Mouse (Mus musculus) hindbrain, embryonic 16.5 days (tissue): ENCODE measurements around the gene Pkhd1. TPM values are rescaled to one million over a fixed set of nuclear protein-coding genes. Genes with fewer than 3 reads are reported as not detected.

ENCODE experiments used
- ATAC-seq: fragments of 200-750 bp; cut with Nextera tagmentation; 2 replicates; pipeline ENCODE4 v1.8.0; 2017; ENCODE audit warnings: moderate TSS enrichment, moderate library complexity
- H3K27ac ChIP-seq: fragments of 300-500 bp; sonication (generic); 2 replicates; pipeline ENCODE4 v1.5.1; 2014; ENCODE audit warnings: low read depth, mild to moderate bottlenecking, control low read depth, low read length, moderate library complexity
- H3K27me3 ChIP-seq: fragments of 300-500 bp; sonication (generic); replicated peaks from 2 replicates; pipeline ENCODE4 v1.6.1; 2014; ENCODE audit warnings: low read length; ENCODE audit not compliant: control insufficient read depth, insufficient read depth
- H3K36me3 ChIP-seq: fragments of 300-500 bp; sonication (generic); 2 replicates; pipeline ENCODE4 v1.6.1; 2014; ENCODE audit warnings: mild to moderate bottlenecking, low read length, moderate library complexity, mixed read lengths; ENCODE audit not compliant: control insufficient read depth, insufficient read depth
- H3K4me1 ChIP-seq: fragments of 300-500 bp; sonication (generic); 2 replicates; pipeline ENCODE4 v1.6.1; 2014; ENCODE audit warnings: low read depth, low read length; ENCODE audit not compliant: control insufficient read depth, insufficient read depth
- H3K4me2 ChIP-seq: fragments of 300-500 bp; sonication (generic); 2 replicates; pipeline ENCODE4 v1.6.1; 2014; ENCODE audit warnings: mild to moderate bottlenecking, low read length, control low read depth, moderate library complexity
- H3K4me3 ChIP-seq: fragments of 300-500 bp; sonication (generic); 2 replicates; pipeline ENCODE4 v1.5.1; 2014; ENCODE audit warnings: mild to moderate bottlenecking, low read length, control low read depth, moderate library complexity
- H3K9ac ChIP-seq: fragments of 300-500 bp; sonication (generic); 2 replicates; pipeline ENCODE4 v1.6.1; 2014; ENCODE audit warnings: low read depth, mild to moderate bottlenecking, control low read depth, low read length, moderate library complexity
- H3K9me3 ChIP-seq: fragments of 300-500 bp; sonication (generic); 2 replicates; pipeline ENCODE4 v1.6.1; 2014; ENCODE audit warnings: mild to moderate bottlenecking, low read length, moderate library complexity; ENCODE audit not compliant: control insufficient read depth
- WGBS: fragments of 180-500 bp; shearing (Covaris S2); extraction: QIAGEN DNeasy Blood & Tissue Kit; methylation state at CpG from one replicate; pipeline ENCODE4 v1.1.7; 2014; 5-methylcytosine and 5-hydroxymethylcytosine counted together
- polyA plus RNA-seq: library from polyadenylated mRNA; unstranded; fragments of >200 nt; fragmentation: Nextera tagmentation; extraction: Ambion mirVana; gene quantifications from 2 replicates; pipeline ENCODE4 v1.2.1, GENCODE M21; 2015

The Pkhd1 gene
- 0.01 TPM in 2 replicates for polyA plus RNA-seq

DNA sequence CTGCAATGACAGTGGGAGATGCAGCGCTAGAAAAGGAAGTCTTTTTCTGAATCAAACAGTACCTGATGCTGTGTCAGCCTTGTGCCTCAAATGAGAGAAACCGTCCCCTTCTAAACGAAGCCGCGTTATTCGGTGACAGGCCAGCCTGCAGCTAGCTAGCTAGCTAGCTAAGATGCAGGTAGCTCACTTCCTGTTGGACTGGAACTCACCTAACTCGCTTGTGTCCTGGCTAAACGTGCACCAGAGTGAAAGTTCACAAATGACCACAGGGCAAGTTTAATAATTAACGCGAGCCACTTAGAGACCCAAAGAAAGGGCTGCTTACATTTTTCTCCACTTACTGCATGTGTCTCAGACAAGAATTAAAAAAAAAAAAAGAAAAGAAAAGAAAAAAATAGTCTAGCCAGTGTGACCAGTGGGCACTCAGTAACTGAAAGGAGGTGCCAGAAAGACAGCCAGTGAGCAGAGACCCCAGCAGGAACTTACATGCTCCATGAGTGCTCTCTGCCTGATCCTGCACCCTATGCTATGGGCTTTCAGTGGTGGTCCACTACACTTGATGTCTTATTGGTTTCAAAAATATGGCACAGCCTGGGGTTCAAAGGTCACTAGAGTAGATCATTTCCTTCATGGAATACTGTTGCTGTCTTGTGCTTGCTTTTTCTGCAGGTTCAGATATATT is at the start of gene Pkhd1:
Gene Pkhd1 (minus strand): TSS at position 216 of the 682 bp plus-strand sequence.
- H3K36me3 ChIP-seq, result no peaks in the 10 kb centered on the region
- no peak within 1 kb of the TSS for H3K9ac ChIP-seq
- H3K4me3 ChIP-seq, result no peak within 1 kb of the TSS
- 77% methylated on average over 10 of the region's 10 CpGs for WGBS
- no peaks in the 10 kb centered on the region for H3K27me3 ChIP-seq
- no peak for ATAC-seq
- H3K27ac ChIP-seq, result no peak within 1 kb of the TSS
- no peak within 1 kb of the TSS for H3K4me2 ChIP-seq
- H3K9me3 ChIP-seq, result no peaks in the 10 kb centered on the region
- no peaks in the 10 kb centered on the region for H3K4me1 ChIP-seq

DNA sequence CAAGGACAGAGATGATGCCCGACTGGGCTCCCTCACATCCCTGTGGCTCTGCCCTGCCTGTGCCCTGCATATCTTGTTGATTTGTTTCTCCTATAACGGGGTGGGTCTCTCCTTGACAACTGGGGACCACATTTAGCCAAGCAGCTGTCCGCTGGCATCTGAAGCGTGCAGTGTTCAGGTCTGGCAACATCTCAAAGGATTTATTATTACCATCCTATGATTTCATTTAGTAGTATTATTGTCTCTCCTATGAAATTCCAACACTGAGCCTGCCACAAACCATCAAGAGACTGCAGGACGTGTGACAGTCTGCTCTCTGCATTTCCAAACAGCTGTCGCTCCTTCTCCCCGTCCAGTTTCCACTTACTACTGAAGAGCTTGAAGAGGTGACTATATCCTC is 49.7 kb upstream of the Pkhd1 start:
- Histone ChIP-seq H3K9ac (no peak overlapping the region), H3K27me3 (no peaks in the 10 kb centered on the region), H3K9me3 (no peaks in the 10 kb centered on the region), H3K4me2 (no peak overlapping the region), H3K36me3 (no peaks in the 10 kb centered on the region), H3K4me3 (no peak overlapping the region), H3K4me1 (no peaks in the 10 kb centered on the region), H3K27ac (no peak overlapping the region)
- 76% methylated on average over 7 of the region's 7 CpGs for WGBS
- no peak for ATAC-seq

DNA sequence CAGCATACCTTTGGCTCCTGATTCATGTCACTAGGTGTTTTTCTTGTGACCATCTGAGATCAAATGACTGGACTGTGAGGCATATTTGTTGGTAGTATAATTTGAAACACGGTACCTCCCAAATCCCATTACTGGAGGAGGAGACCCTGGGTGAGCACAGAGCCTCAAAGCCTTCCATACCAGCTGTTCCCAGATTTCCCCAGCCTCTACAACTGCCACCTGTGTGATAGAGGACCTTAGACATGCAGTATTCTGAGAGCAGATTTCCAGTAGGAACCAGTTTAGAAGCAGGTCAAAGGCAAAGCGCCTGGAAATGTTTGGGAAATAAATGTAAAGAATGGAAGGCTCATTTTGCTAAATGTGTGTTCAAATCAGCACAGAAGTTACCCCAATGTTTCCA is 48.4 kb upstream of the Pkhd1 start:
- no peaks in the 10 kb centered on the region for H3K27me3 ChIP-seq
- no peak overlapping the region for H3K27ac ChIP-seq
- no peak for ATAC-seq
- no peak overlapping the region for H3K4me3 ChIP-seq
- H3K36me3 ChIP-seq, result no peaks in the 10 kb centered on the region
- H3K4me1 ChIP-seq, result no peaks in the 10 kb centered on the region
- no peak overlapping the region for H3K9ac ChIP-seq
- H3K9me3 ChIP-seq, result no peaks in the 10 kb centered on the region
- WGBS, result 91% methylated on average over 2 of the region's 2 CpGs
- H3K4me2 ChIP-seq, result no peak overlapping the region

DNA sequence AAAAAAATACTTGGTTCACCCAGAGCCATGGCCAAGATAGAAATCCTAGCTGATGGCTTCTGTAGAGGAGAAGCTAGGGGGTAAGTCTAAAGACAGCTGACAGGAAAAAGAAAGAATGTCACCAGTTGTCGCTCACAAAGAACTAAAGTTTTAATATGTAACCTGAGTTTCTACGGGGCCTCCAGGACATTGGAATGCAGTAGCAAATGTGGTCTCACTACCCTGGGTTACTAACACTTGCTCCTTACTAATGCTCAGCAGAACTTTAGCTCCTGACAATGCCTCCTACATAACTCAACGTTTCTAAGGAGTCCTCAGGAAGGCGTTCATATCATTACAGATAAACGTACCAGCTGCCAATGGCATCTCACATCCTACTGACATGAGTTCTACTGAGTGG is 37.2 kb upstream of the Pkhd1 start:
- no peak overlapping the region for H3K4me2 ChIP-seq
- no peaks in the 10 kb centered on the region for H3K36me3 ChIP-seq
- no peak overlapping the region for H3K9ac ChIP-seq
- no peak for ATAC-seq
- H3K27ac ChIP-seq, result no peak overlapping the region
- WGBS, result 68% methylated on average over 5 of the region's 5 CpGs
- H3K4me1 ChIP-seq, result no peaks in the 10 kb centered on the region
- H3K27me3 ChIP-seq, result no peaks in the 10 kb centered on the region
- no peak overlapping the region for H3K4me3 ChIP-seq
- H3K9me3 ChIP-seq, result no peaks in the 10 kb centered on the region

DNA sequence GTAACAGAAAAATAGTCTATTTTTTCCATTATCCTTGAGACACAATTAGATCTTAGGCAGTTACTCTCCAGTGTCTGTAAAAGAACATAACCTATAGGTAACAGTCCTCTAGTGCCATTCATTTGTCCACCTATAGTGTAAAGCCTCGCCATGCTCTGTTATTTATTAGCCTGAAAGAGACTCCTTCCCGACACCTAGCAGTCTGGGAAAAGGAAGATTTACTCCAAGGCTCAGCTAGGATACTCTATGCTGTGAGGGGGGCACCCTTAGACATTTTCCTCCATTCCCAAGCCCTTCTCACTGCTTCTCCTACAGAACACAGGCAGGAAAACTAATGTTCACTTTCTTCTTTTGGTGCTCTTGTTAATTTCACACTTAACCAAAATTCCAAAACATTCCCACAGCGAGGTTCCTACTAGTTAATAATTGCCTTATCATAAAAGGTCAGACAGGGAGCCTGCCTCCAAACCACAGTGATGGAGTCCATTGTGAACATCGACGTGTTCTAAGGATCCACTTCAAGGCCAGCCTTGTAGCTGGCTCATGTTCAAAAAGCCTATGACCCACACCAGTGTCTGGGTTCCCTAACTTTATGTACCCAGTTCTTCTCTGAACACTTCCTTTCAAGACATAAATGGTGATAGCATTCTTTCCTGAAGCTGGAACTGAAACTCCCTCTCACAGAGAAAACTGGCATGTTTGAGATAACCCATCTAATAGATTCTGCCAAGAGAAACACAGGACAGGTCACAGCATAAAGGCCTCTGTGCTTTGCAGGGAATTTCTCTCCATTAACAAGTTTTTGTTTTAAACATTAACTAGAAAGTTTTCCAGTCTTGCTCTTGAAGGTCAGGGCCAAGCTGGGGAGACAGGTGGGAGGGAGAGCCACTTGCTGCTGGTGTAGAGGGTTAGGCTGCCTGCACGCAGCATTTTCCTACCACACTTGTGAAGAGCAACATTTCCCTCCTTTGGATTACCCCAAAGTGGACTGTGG is 35.9 kb upstream of the Pkhd1 start:
- no peaks in the 10 kb centered on the region for H3K36me3 ChIP-seq
- ATAC-seq, result no peak
- H3K27me3 ChIP-seq, result no peaks in the 10 kb centered on the region
- H3K9ac ChIP-seq, result no peak overlapping the region
- no peak overlapping the region for H3K4me3 ChIP-seq
- no peaks in the 10 kb centered on the region for H3K9me3 ChIP-seq
- no peak overlapping the region for H3K27ac ChIP-seq
- no peaks in the 10 kb centered on the region for H3K4me1 ChIP-seq
- WGBS, result 70% methylated on average over 6 of the region's 6 CpGs
- no peak overlapping the region for H3K4me2 ChIP-seq

DNA sequence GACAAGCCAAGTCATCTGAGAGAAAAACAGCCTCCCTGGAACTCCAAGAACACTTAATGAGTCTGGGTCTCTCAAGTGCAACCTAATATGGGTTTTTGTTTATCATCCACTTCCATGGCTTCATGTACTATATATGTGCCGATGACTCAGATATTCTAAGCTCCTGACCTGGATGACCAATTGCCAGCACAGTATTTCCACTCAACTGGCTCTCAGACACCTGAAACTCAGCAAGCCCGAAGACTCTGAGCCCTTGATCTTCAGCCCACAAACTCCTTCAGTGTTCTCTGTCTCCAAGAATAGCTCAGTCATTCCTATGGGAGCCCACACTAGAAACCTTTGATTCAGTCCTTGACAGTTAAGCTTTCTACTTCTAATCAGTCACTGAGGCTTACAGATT is 17.0 kb upstream of the Pkhd1 start:
- no peaks in the 10 kb centered on the region for H3K9me3 ChIP-seq
- no peak overlapping the region for H3K27ac ChIP-seq
- H3K9ac ChIP-seq, result no peak overlapping the region
- H3K4me1 ChIP-seq, result no peaks in the 10 kb centered on the region
- no peak for ATAC-seq
- 85% methylated on average over 2 of the region's 2 CpGs for WGBS
- H3K4me2 ChIP-seq, result no peak overlapping the region
- no peak overlapping the region for H3K4me3 ChIP-seq
- no peaks in the 10 kb centered on the region for H3K36me3 ChIP-seq
- no peaks in the 10 kb centered on the region for H3K27me3 ChIP-seq

DNA sequence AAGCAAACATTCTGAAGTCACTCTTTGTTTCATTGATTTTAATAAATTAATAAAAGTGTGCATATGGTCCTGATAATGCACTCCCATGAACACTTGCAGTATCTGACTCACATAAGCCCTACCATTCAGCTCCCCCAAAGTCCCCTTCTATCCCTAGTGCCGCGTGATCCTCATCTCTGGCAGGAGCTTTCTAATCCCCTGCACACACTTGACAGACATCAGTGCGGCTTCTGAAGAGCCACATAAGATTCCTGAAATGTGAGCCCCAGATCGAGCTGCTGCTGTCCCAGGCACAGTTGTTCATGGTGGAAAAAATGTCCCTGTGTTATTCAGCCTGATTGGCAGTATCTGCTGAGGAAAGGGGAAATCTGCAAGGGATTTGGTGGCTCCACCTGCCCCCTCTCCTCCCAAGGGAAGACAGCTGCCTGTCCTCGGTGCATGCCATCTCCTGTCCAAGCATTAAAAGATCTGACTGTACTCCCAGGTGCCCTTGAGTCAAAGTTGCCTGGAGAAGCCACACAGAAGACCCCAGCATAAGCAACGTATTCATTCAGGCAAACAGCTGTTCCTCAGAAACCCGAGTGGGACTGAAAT is 15.5 kb upstream of the Pkhd1 start:
- Histone ChIP-seq H3K27ac (no peak overlapping the region), H3K36me3 (no peaks in the 10 kb centered on the region), H3K4me2 (no peak overlapping the region), H3K9me3 (no peaks in the 10 kb centered on the region), H3K4me3 (no peak overlapping the region), H3K4me1 (no peaks in the 10 kb centered on the region), H3K27me3 (no peaks in the 10 kb centered on the region), H3K9ac (no peak overlapping the region)
- 74% methylated on average over 7 of the region's 7 CpGs for WGBS
- no peak for ATAC-seq

DNA sequence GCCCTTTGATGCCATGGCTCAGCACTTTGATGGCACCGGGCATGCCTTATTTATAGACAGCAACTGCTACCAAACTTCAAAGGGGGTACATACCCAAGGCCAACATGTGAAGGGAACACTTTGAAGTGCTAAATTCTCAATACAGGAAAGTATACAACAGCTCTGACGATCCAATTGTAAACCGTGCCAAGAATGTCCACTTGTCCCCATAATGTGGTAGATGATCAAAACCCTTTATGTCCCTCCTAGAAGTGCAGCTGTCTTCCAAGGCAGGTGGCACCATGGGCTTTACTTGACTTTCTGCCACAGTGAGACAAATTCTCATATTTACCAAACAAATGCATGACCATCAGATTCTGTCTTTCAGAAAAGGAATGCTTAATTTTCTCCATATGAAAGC is 6.7 kb upstream of the Pkhd1 start:
- no peak for ATAC-seq
- H3K4me3 ChIP-seq, result no peak overlapping the region
- H3K9ac ChIP-seq, result no peak overlapping the region
- no peak overlapping the region for H3K4me2 ChIP-seq
- 92% methylated on average over 3 of the region's 3 CpGs for WGBS
- H3K4me1 ChIP-seq, result no peaks in the 10 kb centered on the region
- no peaks in the 10 kb centered on the region for H3K36me3 ChIP-seq
- no peak overlapping the region for H3K27ac ChIP-seq
- no peaks in the 10 kb centered on the region for H3K9me3 ChIP-seq
- H3K27me3 ChIP-seq, result no peaks in the 10 kb centered on the region

DNA sequence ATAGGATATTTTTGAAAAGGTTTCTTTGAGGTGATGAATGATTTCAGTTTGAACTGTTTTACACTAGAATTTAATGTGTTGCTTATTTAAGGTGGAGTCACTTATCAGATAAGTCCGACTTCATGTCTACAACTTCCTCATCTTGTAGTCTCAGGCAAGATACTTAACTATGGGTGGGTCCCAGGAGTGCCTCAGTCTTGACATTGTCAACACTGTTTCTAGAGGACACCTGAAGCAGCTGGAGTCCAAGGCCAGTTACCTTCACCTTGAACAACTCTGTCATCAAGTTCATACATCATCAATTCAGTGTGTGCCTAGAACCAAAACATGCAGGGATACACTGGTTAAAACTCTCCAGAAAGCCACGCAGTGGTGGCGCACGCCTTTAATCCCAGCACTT is 5.5 kb upstream of the Pkhd1 start:
- Histone ChIP-seq H3K4me1 (no peaks in the 10 kb centered on the region), H3K4me2 (no peak overlapping the region), H3K9me3 (no peaks in the 10 kb centered on the region), H3K9ac (no peak overlapping the region), H3K27ac (no peak overlapping the region), H3K27me3 (no peaks in the 10 kb centered on the region), H3K4me3 (no peak overlapping the region), H3K36me3 (no peaks in the 10 kb centered on the region)
- 96% methylated on average over 4 of the region's 4 CpGs for WGBS
- ATAC-seq, result no peak
